Mouse (Mus musculus): ENCODE measurements around the gene Spata46.

The Spata46 gene

GRCm38 (mm10) chr1:170308503-170308902 lies at the start of gene Spata46:
Gene Spata46, plus strand, starts transcription at chr1:170308803.
- no peak for DNase-seq

GRCm38 (mm10) chr1:170270281-170270680 lies 38.3 kb upstream of the Spata46 start:
- no peak for DNase-seq

GRCm38 (mm10) chr1:170270696-170271095 lies 37.9 kb upstream of the Spata46 start:
- DNase-seq: no peak

DNA sequence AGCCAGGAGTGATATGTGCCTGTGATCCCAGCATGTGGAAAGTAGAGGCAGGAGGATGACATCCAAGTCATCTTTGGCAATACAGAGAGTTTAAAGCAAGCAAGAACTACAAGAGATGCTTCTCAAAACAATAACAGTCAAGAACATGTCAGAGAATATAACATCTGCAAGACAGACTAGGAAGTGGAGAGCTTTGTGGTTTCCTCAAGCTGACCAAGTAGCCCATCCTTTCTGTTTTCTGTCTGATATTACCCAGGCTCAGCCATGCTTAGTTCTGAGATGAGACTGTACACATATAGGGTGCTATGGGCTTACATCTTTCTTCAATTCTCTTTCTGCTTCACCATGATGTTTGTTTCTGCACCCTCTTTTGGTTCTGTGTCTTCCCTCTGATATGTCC lies 35.4 kb upstream of the Spata46 start:
- no peak for DNase-seq

- no peak for DNase-seq
These were observed 31.6 kb upstream of the Spata46 start, which contains the start of gene Sh2d1b1 for GRCm38 (mm10) chr1:170277016-170277415. Gene Sh2d1b1, plus strand, starts transcription at chr1:170277320.

GRCm38 (mm10) chr1:170282415-170283129 lies 26.0 kb upstream of the Spata46 start:
- no peak for DNase-seq

- no peak for DNase-seq
These were observed 16.2 kb upstream of the Spata46 start for GRCm38 (mm10) chr1:170292239-170292951.

DNA sequence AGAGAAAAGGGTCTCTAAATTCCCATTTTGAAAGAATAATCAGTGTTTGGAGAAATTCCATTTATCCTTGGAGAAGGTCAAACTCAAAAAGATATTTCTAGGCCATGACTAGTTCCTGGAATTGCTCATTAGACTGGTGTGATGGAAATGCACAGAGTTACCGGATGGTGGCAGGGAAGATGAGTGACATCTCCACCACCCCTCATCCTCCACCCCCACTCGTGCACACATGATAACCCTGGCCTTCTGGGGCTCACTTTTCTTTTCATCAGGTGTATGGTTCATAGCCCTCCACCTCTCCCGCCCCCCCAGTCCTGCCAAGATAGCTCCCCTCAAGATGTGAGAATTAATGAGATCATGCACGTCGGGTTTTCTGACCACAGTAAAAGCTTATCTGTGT lies 15.3 kb upstream of the Spata46 start:
- no peak for DNase-seq

GRCm38 (mm10) chr1:170294786-170295570 lies 13.6 kb upstream of the Spata46 start:
- no peak for DNase-seq

DNA sequence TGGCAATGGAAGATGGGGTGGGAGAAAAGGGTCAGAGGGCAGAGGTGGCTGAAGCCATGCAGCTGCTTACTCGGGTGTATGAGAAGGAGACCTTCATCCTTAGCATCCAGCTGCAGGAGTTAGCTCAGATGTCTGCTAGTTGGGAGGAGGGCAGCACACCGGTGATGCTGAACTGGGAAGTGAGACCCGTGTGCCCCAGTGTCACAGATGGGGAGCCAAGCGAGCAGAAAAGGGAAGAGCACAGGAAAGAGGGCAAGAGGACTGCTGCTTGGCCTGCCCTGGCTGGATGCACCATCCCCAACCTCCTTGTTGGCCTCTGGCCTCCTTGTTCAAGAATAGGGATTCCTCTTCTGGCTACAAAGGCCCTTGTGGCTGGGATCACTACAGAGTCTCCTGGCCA lies 9.1 kb upstream of the Spata46 start:
- no peak for DNase-seq

GRCm38 (mm10) chr1:170301686-170302085 lies 6.9 kb upstream of the Spata46 start:
- DNase-seq: no peak

DNA sequence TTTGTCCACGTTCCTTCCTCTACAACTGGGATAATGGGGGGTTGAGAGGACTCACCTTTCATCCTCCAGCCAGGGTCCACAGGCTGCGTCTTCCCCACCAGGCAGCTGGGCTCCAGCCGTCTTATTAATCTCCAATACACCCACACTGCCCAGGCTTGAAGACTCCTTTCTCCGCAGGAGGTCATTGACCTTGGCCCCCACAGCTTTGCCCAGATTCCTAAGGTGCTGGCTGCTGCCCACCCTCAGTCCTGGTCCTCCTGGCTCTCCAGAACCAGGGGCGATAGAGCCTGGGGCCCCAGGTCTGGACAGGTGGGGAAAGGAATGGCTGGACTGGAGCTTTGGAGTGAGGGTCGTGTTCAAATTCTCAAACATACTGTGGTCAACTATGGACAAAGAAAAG lies 6.1 kb upstream of the Spata46 start:
- DNase-seq: no peak

GRCm38 (mm10) chr1:170303103-170303502 lies 5.5 kb upstream of the Spata46 start:
- no peak for DNase-seq

DNA sequence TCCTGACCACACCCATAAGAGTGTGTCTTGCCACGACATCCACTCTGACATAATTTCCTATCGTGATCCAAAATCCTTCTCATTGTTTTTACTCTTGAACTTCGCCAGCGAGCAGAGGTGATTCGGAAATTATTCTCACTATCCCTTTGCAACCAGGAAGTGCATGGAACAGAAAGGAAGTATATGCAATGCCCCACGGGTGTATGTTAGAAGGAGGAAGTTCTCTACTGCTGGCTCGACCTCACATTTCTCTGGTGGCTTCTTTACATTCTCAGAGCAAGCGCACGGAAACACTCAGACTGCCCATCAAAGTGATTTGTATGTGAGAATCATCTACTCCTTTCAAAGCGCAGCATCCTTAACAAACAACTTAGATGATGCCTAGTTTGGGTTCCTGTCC lies 3.6 kb upstream of the Spata46 start:
- DNase-seq: no peak

DNA sequence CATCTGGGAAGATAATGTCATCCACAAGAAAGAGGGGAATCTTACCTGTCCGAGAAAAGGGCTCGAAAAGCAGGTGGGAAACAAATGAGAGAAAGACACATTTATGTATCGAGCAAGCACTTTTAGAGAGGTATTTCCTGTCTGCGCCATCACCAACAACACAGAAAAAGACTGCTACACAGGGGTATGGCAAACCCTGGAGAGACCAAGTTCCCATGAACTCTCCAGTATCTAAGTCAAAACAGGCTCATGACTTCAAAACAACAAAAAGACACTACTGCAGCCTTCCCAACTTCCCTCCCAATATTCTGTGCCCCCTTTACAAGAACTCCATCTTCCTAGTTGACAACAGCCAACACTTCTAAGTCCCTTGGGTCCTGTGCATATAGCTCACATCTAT lies 2.4 kb upstream of the Spata46 start, which contains the start of gene Gm7694:
Gene Gm7694 (minus strand): TSS at position 101 of the 400 bp plus-strand sequence.
- DNase-seq: no peak

DNA sequence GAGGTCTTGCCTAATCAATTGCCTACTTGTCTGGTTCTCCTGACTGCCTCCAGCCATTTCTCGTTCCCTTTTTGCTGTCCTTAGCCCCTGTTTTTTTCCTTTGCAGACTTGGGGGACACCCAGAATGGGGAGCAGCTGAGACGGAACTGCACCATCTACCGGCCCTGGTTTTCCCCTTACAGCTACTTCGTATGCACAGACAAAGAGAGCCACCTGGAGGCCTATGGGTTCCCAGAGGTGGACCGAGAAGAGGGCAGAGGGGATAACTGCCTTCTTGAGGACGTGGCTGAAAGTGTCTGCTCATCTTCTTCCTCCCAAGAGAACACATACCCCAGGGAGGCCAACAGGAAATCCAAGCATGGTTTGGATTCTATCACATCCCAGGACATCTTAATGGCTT lies 2.8 kb downstream of the Spata46 start:
- no peak for DNase-seq

GRCm38 (mm10) chr1:170322046-170322445 lies 13.4 kb downstream of the Spata46 start:
- DNase-seq: no peak

DNA sequence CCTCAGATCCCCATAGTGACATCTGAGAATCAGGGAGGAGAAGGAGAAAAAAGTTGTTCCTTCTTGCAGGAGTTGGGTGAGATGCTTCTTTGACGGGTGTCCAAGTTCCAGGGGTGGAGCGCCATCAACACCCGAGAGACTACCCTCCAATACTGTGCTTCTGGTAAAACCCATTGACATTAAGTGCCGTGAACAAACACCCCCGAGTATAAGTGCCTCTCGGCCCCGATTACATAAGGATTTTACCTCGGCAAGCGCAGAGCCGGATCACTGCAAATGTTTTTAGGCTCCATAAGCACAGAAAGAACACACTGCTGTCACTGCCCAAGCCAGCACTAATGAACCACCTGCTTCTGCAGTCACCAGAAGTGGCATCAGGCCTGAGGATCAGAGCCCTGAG lies 14.4 kb downstream of the Spata46 start:
- no peak for DNase-seq

- no peak for DNase-seq
These were observed 15.7 kb downstream of the Spata46 start for GRCm38 (mm10) chr1:170324312-170324711.

- DNase-seq: no peak
These were observed 16.7 kb downstream of the Spata46 start for GRCm38 (mm10) chr1:170325277-170325676.

DNA sequence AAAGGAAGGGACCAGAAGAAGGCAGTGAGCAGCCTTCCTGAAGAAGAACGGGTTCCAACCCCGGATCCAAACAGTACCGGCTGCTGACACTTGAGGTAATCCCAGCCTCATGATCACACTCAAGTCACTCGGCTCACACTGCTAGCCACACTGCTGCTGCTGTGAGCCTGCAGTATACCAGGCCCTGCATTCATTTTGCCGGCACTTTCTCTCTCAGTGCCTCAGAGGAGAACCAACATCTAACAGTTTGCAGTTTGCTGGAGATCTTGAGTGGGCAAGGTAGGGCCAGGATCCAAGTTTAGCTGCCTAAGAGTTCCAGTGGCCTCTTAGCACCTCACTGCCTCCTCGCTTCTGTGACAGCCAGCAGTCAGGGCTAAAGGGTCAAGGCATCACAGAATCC lies 23.3 kb downstream of the Spata46 start:
- DNase-seq: no peak

GRCm38 (mm10) chr1:170332775-170333174 lies 24.2 kb downstream of the Spata46 start:
- no peak for DNase-seq

DNA sequence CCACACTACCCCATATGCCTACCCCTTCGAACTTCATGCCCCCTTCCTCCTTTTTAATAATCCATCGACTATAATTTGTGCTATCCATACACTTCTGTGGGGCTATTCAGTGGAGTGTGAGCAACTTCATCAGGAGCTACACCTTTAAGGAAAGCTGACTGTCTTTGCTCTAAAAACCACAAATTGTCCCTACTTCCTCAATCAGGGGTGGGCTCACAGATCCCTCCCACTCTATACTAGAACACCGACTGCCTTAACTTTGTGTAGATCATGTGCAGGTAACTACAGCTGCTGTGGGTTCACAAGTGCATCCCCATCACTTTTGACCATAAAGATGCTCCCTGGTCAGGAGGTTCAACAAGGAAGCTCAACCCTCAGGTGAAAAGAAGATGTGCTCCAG lies 31.3 kb downstream of the Spata46 start:
- DNase-seq: no peak

GRCm38 (mm10) chr1:170343081-170343480 lies 34.5 kb downstream of the Spata46 start:
- DNase-seq: no peak
